Mouse (Mus musculus) c-Kit-positive CD71-positive TER-119-positive erythroid progenitor cells, embryonic 14.5 days (primary cell): ENCODE results near the gene Zfp846.
A peak's percentile ranks its signal among the peaks of the same experiment; 100 is the strongest.
"Not testable (repeated sequence)": the region's sequence is repeated elsewhere in the genome, so short reads cannot be mapped to it uniquely, and the experiment has no call there.

ENCODE experiments used
- DNase-seq: peaks from one replicate; pipeline ENCODE4 v3.0.0-alpha.2; 2013; ENCODE audit warnings: low spot score

Zfp846 gene

GRCm38 (mm10) chr9:20581175-20581634, at the start of gene Zfp846:
Gene Zfp846 (plus strand): TSS chr9:20581291.
- peak; percentile 74 for DNase-seq

- DNase-seq: no peak
These were observed 46.7 kb upstream of the Zfp846 start for GRCm38 (mm10) chr9:20534326-20534926.

- DNase-seq: no peak
These were observed 44.5 kb upstream of the Zfp846 start for GRCm38 (mm10) chr9:20536598-20536997.

GRCm38 (mm10) chr9:20543496-20543895, 37.6 kb upstream of the Zfp846 start:
- DNase-seq: no peak

- peak; percentile 61 for DNase-seq
These were observed 36.8 kb upstream of the Zfp846 start for GRCm38 (mm10) chr9:20544070-20544821.

GRCm38 (mm10) chr9:20545151-20545550, 35.9 kb upstream of the Zfp846 start:
- peak; percentile 49 for DNase-seq

- DNase-seq: no peak
These were observed 29.3 kb upstream of the Zfp846 start for GRCm38 (mm10) chr9:20551781-20552275.

GRCm38 (mm10) chr9:20552698-20553097, 28.4 kb upstream of the Zfp846 start:
- DNase-seq: no peak

GRCm38 (mm10) chr9:20562177-20562576, 18.9 kb upstream of the Zfp846 start:
- no peak for DNase-seq

- not testable (repeated sequence) for DNase-seq
These were observed 15.6 kb upstream of the Zfp846 start for GRCm38 (mm10) chr9:20565326-20566030.

- DNase-seq: no peak
These were observed 10.0 kb upstream of the Zfp846 start for GRCm38 (mm10) chr9:20571060-20571459.

- no peak for DNase-seq
These were observed 4.5 kb upstream of the Zfp846 start for GRCm38 (mm10) chr9:20576591-20576990.

GRCm38 (mm10) chr9:20601270-20601669, 20.2 kb downstream of the Zfp846 start:
- DNase-seq: no peak

- DNase-seq: no peak
These were observed 25.2 kb downstream of the Zfp846 start for GRCm38 (mm10) chr9:20606269-20606668.

- peak; percentile 89 for DNase-seq
These were observed 26.2 kb downstream of the Zfp846 start for GRCm38 (mm10) chr9:20607100-20607974.

- DNase-seq: no peak
These were observed 28.9 kb downstream of the Zfp846 start for GRCm38 (mm10) chr9:20609831-20610464.

GRCm38 (mm10) chr9:20611976-20612375, 30.9 kb downstream of the Zfp846 start:
- DNase-seq: no peak

GRCm38 (mm10) chr9:20616685-20617084, 35.6 kb downstream of the Zfp846 start:
- no peak for DNase-seq

- DNase-seq: no peak
These were observed 50.2 kb downstream of the Zfp846 start for GRCm38 (mm10) chr9:20631332-20631731.

- not testable (repeated sequence) for DNase-seq
These were observed 54.6 kb downstream of the Zfp846 start for GRCm38 (mm10) chr9:20635676-20636075.

- no peak for DNase-seq
These were observed 55.2 kb downstream of the Zfp846 start for GRCm38 (mm10) chr9:20636256-20636655.
